Mouse (Mus musculus) mesoderm, embryonic 11.5 days (tissue): ENCODE results near the gene Eme1.

Experiments
- DNase-seq: peaks from one replicate; pipeline ENCODE4 v3.0.0-alpha.2; 2012; ENCODE audit warnings: low read depth, low spot score

Gene Eme1

DNA sequence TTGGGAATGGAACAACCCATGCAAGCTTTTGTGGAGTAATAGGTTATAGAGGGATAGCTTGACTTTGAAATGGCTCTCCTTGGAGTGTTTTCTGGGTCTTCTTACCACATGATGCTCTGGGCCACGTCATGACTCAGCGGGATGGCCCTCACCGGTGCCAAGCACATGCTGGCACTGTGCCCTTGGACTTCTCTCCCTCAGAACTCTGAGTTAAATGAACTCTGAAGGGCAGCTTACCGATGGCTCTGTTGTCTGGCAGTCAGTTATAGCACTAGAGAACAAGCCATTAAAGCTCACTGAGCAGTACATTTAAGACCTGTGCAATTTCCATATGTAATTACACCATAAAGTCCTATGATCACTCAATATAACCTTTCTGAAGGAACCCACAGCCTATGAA is 56.4 kb downstream of the Eme1 start:
- no peak for DNase-seq

DNA sequence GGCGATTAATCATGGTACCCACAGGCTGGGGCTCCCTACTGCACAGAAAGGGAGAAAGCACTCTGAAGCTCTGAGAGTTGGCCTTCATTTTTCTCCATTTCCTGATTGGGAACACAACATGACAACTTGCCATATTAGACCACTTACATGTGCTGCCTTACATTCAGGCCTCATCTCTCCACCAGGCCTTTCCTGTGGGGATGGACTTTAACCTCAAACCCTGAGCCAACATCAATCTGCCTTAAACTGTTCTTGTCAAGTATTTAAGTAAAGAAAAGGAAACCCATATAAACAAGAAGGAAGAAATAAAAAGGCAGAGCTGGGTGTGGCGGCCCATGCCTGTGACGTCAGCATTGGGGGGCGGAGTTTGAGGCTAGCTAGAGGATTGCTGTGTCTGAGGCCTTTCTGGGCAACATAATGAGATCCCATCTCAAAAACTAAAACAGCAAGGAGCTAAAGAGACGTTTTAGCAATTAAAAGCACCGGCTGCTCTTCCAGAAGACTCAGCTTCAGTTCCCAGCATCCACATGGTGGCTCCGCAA is 57.4 kb downstream of the Eme1 start:
- DNase-seq = no peak
